Mouse (Mus musculus) lung, adult 2 months (tissue): ENCODE results near the gene Ybx2.
"Not testable (repeated sequence)": the region's sequence is repeated elsewhere in the genome, so short reads cannot be mapped to it uniquely, and the experiment has no call there.

Experiments
- CTCF ChIP-seq: fragments of 200-500 bp; IDR thresholded peaks from 2 replicates; pipeline ENCODE4 v1.5.1; 2011; ENCODE audit warnings: mild to moderate bottlenecking, low read length, control low read depth; ENCODE audit not compliant: insufficient read depth
- POLR2A ChIP-seq: fragments of 200-500 bp; IDR thresholded peaks from 2 replicates; pipeline ENCODE4 v1.6.1; 2011; ENCODE audit warnings: low read depth, mild to moderate bottlenecking, control low read depth, low read length, borderline replicate concordance; ENCODE audit errors: extremely low read depth

DNA sequence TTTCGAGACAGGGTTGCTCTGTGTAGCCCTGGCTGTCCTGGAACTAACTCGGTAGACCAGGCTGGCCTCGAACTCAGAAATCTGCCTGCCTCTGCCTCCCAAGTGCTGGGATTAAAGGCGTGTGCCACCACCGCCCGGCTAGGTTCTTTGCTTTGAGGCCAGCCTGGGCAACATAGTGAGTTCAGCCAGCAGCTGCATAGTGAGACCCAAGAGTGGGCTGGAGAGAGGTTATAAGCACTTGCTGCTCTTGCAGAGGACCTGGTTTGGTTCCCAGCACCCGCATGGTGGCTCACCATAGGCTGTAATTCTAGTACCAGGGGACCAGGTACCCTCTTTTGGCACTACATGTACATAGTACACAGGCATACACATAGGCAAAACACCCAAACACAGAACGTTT is 5.4 kb upstream of the Ybx2 start:
- TF ChIP-seq CTCF, POLR2A: not testable (repeated sequence)
